Mouse (Mus musculus) A20 (cell line): Measurements from ENCODE around the gene Gm10490.
"Not testable (repeated sequence)": the region's sequence is repeated elsewhere in the genome, so short reads cannot be mapped to it uniquely, and the experiment has no call there.

Experiments
- DNase-seq: peaks from one replicate; pipeline ENCODE4 v3.0.0-alpha.2; 2011; ENCODE audit warnings: low read depth, low spot score

Gm10490 gene

DNA sequence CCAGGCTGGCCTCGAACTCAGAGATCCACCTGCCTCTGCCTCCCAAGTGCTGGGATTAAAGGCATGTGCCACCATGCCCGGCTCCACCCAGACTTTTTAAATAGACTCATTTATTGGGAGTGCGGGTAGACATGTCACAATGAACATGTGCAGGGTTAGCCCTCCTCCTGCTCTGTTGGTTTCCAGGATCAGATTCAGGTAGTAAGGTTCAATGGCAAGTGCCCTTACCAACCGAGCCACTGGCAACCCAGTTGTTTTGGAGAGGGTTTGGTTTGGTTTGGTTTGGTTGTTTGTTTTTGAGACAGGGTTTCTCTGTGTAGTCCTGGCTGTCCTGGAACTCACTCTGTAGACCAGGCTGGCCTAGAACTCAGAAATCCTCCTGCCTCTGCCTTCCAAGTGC lies at the start of gene Gm10490:
Gene Gm10490, plus strand, starts transcription at position 301 of the 400 bp plus-strand sequence.
- not testable (repeated sequence) for DNase-seq

DNA sequence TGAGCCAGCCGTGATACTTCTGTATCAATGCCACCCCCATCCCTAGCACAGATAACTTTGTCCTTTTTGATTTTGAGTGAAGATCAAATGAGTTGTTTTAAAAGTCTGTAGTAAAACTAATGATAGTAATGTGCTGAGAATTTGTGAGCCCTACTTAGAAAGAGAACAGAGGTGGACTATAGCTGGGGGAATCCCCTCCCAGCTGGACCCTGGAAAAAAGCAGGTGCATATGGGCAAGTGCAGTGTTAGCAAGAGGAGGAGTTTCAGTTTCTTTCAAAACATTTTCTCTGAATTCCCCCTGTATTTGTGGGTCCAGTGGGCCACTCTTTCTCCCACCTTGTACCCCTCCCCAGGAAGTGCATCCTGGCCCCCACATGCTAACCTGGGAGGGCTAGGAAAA lies 46.2 kb upstream of the Gm10490 start:
- DNase-seq: peak; percentile 60

DNA sequence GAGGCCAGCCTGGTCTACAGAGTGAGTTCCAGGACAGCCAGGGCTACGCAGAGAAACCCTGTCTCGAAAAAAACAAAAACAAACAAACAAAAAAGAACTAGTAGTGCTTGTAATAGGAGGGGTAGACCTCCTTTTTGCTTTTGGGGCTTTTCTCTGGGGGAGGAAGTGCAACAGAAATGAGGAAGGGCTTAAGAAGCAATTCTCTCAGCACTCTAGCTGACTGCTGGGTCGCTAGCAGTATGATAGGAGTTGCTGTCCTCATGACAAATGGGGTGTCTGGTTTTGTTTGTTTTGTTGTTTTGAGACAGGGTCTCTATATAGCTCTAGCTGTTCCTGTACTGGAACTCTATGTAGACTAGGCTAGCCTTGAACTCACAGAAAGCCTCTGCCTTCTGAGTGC lies 44.8 kb upstream of the Gm10490 start:
- peak; percentile 70 for DNase-seq

DNA sequence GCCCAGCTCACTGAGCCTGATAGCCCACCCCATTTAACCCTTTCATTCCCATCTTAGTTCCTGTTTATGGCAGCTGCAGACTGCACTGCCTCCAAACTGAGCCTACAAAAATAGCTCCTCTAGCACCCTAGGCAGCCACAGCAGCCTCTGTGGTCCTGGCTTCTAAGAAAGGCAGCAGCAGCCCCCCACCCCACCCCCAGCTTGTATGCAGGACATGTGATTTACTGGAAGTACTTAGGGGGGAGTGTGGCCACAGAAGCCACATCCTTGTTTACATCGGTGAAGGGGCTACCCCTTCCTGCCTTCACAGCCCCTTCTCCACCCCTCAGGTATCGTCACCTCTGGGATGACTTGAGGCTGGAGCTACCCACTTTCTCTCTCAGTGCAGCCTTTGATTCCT lies 44.0 kb upstream of the Gm10490 start:
- peak; percentile 68 for DNase-seq

DNA sequence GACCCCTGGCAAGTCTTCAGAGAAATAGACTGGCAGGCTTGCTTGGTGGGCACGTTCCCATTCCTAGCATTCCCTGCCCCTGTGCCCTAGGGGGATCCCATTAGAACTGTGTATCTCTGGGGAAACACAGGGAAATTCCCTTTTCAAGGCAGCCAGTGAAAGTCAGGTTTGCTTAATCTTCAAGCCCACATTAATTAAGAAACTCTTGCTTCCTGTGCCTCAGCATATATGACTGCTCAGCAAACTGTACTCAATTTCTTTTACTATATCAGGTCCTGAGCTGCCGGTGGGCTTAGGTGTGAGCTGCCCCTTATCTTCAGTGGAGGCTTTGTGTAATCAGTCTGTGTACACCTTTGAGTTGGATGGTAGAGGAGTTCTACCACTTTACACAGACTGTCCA lies 43.6 kb upstream of the Gm10490 start:
- peak; percentile 40 for DNase-seq

DNA sequence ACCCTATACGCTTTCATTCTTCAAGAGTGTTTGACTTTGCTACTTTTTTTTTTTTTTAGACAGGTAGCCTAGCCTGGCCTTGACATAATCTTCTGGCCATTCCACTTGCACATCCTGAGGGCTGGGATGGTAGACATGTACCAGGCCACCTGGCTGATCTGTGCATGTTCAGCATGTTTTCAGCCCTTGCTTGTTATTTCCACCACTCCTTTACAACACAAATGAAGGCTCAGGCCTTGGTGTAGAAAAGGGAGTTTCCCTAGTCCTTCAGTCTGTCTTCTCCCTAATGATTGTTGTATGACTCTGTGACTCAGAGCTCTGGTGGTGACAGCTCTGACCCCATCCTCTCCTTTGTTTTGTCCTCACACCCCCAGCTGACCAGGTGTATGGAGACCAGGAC lies 42.2 kb upstream of the Gm10490 start:
- DNase-seq: no peak

DNA sequence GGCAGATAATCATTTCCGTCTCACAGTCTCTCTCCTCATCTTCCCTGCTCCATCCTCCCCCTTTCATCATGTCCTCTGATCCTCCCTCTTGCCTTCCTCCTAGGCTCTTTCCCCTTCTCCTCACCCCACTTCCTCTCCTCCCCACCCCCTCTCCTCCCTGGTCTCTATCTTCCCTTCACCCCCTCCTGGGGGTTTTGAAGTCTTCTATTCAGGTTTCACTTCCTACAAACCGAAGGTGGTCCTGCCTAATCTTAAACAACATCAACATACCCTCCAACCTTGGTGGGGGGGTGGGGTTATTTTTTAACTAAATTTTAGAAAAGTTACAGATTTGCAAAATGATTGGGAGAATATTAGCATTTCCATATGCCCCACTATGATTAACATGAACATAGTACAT lies 40.8 kb upstream of the Gm10490 start:
- peak; percentile 10 for DNase-seq

DNA sequence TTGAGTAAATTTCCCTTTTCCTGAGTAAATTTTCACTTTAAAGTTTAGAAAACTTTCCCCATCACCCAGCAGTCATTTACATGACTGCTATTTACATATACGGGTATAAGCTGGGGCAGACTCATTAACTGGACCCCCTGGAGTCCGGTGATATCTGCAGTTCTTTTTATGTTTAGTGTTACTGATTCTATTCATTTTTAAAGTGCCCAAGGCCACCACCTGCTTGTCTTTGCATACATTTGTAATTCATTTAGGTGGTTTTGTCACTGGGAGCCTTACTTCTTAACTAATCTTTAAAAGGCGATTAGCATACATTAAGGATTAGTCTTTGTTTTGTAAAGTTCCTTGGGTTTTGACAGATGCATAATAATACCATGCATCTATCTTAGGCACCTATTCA lies 39.5 kb upstream of the Gm10490 start:
- DNase-seq: no peak

DNA sequence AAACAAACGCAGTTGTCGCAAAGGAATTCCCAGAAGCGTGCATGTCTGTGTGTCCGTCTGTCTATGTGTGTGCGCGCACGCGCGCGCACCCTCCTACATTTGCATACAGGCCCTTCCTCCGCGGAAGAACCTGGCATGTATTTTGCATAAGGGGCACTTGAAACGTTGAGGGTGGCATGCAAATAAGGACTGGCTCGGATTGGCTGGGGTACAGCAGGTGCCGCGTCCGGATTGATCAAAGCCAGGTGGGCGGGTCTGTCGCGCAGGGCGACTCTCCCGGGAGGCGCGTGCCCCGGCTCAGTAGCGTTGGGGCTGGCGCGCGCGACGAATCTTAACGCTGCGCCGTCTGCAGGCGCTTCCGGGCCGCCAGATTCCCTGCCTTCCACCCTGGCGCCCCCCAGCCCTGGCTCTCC lies 31.3 kb upstream of the Gm10490 start, which contains the start of gene Pim2:
Gene Pim2, plus strand, starts transcription at position 256 of the 413 bp plus-strand sequence.
- DNase-seq: peak; percentile 90

DNA sequence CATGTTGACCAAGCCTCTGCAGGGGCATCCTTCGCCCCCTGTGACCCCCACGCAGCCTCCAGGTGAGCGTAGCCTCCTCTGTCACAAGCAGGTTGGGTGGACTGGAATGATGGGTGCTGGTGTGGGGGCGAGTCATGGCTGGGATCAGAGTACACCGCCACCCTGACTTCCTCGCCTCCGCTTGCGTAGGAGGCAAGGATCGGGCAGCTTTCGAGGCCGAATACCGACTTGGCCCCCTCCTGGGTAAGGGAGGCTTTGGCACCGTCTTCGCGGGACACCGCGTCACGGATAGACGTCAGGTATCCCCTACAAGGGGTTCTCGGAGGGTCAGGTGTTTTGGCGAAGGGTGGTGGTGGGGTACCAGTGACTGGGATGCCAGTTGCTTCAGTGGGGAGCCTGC lies 30.8 kb upstream of the Gm10490 start:
- DNase-seq: peak; percentile 48

DNA sequence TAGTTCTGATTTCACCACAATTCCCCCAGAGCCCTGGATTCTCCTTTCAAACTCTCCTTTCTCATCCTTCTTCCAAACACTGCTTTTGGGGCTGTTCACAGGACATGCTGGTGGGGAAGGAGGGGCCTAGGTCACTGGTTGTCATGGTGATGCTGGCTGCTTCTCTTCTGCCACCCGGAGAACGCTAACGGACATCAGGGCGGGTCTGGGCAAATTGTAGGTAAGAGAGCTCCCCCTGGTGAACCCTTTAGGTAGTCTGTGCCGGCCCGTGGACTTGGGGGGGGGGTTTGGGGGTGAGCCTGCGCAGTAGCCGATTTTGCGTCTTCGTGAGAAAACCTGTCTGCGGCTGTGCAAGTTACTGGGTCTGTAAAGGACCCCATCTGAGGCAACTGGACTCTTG lies 29.5 kb upstream of the Gm10490 start:
- DNase-seq: peak; percentile 88

DNA sequence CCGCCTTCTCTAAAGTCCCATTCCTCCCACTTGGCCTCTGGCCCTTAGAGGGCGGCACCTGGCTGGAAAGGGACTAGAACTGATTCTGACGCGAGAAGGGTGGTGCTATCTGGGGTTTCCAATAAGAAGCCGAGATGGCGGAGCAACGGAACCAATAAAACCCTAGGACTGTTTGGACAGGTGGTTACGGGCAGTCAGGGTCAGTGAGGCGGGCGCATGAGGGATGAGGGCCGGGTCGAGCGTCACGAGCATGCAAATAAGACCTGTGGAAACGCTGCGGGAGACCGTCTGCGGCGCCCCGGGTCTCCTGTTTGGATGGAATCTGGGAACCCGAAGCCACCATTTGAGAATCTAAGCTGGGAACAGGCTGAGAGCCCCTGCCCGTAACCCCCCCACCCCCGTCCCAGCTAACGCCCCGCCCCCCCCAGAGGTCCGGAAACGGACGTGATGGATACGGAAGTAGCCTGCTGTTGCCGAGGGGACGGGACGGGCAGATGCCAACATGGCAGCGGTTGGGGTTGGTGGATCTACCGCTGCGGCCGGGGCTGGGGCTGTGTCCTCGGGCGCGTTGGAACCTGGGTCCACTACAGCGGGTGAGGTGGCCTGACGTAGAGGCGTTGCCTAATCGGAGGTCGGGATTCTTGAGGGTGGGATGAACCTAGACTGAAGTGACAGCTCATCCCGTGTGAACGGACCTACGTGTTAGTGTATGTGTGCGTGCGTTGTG lies 25.3 kb upstream of the Gm10490 start, which contains the start of gene Slc35a2:
Gene Slc35a2, plus strand, starts transcription at position 188 of the 727 bp plus-strand sequence.
- peak; percentile 89 for DNase-seq

DNA sequence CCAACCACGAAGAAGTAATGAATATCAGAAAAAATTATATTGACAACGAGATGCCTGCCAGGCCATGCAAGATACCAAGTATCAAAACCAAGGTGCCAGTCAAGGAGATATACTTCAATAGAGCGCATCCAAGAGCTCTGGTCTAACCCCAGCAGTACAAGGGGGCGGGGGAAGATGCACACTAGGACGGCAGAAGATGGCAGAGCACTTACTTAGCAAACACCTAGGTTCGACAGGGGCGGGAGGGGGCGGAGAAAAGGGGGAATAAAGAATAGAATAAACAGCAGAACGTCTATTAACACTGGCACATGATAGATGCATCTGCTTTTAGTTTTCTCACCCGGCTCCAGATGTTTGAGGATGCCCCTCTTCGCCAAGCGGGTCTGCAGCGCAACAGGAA lies 11.1 kb upstream of the Gm10490 start:
- DNase-seq: peak; percentile 63

DNA sequence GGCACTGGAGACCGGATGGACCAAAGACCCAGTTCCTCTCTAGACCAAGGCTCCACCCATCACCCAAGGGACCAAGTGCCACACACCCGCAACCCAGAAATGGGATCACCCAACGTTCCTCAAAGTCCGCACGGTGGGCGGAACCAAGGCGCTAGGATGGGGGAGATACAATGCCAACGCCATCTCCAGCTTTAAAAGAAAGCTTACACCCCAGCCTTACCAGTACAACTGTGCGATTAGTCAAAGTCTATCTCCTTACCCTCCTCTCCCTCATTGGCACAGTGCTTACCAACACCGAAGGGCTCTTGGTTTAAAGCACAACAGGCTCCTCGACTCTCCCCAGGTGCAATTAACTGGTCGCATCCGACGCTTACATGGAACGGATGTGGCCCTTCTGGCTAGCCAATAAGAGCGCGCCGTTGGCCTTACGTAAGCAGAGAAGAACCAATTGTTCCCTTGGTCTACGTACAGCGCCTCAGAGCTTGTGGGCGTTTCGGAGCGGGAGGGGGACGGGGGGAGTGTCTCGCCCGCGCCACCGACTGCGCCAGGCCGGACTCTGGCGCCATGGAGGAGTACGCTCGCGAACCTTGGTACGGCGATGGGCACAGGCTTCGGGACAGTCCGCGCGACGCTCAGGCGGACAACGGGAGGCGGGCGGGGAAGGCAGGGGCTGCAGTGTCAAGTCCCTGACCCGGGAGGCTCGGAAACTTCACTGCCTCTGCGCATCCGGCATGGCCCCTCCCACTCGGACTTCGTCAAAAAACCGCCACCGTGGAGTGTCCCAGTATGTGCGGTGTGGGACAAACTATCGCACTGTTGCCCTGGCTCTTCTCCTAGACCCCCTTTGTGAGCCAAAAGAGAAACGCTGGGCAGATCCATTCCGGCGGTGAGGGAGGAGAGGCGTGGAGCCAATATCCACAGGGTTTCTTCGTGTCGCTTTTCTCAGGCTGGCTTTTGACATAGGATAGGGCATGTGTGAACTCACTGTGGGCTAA lies 10.2 kb upstream of the Gm10490 start, which contains the start of the genes Pqbp1 and Timm17b:
Gene Pqbp1, minus strand, starts transcription at position 390 of the 995 bp plus-strand sequence.
Gene Timm17b, plus strand, starts transcription at position 478 of the 995 bp plus-strand sequence.
- peak; percentile 94 for DNase-seq

DNA sequence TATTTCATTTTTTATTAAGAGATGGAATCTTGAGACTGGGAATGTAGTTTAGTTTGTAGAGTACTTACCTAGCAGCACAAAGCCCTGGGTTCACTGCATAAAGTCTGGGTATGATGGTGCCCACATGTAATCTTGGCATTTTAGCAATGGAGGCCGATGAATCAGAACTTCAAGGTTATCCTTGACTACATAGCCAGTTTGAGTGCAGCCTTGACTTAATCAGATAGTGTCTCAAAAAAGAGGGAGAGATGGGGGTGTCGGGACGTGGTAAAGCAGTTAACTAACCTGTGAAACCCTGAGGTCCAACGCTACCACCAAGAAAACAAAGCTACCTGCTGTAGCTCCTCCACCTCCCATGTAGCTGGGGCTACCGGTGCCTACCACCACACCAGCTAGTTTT lies 4.9 kb upstream of the Gm10490 start:
- no peak for DNase-seq

DNA sequence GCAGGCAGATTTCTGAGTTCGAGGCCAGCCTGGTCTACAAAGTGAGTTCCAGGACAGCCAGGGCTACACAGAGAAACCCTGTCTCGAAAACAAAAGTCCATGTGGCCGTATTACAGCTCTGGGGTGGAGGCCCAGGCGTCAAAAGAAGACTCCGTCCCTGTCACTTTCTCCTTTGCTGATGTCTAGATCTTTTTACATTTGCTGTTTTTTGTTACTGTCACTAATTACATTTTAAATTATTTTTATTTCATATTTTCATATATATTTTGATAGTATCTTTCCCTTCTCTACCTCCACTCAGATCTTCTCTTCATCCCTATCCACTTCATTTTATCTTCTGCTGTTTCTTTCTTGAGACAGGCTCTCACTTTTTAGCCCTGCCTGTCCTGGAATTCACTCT lies 1.6 kb upstream of the Gm10490 start, which contains the start of gene Gm10491:
Gene Gm10491, minus strand, starts transcription at position 101 of the 400 bp plus-strand sequence.
- DNase-seq: no peak

DNA sequence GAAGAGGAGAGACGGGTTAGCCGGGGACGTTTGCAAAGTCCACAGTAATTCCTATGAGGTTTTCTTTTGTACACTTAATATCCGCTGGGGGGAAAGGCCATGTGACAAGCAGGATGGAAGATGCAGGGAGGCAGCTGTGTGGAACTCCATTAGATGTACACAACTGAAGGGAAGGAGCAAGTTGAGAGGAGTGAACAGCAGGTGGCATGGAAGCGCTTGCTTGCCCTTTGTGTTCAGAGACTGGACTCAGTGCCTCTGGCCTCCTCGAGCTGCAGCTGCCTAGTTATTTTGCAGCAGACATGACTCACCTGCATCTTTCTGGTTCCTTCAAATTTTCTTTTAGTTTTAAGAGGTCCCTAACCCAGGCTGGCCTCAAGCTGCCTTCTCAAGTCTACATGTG lies 1.1 kb downstream of the Gm10490 start:
- DNase-seq: no peak

DNA sequence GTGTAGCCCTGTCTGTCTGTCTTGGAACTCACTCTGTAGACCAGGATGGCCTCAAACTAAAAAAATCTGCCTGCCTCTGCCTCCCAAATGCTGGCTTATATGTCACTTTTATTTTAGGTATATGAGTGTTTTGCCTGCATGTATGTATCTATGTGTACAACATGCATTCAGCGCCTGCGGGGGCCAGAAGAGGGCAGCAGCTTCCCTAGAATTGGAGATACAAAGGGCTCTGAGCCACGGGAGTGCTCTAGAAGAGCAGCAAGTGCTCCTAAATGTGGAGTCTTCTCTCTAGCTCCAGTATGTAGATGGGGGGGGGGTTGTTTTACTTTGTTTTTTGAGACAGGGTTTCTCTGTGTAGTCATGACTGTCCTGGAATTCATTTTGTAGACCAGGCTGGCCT lies 6.3 kb downstream of the Gm10490 start:
- DNase-seq: peak; percentile 7

DNA sequence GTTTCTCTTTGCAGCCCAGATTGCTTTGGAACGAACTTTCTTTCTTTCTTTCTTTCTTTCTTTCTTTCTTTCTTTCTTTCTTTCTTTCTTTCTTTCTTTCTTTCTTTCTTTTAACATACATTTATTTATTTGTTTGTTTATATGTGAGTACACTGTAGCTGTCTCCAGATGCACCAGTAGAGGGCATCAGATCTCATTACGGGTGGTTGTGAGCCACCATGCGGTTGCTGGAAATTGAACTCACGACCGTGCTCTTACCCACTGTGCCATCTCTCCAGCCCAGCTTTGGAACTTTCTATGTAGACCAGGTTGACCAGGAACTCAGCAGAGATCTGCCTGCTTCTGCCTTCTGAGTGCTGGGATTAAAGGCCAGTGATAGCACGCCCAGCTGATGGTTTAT lies 8.6 kb downstream of the Gm10490 start:
- peak; percentile 22 for DNase-seq

DNA sequence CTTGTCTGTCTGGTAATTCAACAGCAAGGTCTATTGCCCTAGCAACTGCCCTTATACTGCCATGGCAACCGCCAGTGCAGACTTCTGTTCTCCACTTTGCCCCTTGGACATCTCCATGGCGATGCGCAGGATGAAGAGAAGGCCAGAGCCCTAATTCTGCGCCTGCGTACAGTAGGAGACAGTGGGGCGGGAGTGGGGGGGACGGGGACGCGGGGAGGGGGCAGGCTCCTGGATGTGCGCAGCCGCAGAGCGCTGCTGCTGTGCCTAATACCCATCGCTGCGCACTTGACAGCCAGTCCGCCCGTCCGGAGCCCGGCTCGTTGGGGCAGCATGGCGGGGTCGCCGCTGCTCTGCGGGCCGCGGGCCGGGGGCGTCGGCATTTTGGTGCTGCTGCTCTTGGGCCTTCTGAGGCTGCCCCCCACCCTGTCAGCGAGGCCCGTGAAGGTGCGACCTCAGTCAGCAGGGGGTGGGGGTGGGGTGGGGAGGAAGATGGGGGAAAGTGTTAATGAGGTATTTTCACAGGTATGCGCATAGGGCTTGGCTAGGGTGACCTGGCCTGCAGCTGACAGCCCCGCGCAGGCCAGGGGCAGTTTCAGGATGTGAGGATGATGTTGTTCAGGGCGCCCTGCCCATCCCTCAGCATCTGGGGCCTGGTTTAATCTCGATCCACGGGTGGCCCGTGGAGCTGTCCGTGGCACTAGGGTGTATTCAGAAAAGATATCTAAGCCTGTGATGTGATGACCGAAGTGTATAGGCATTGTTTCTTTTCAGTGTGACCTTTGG lies 10.4 kb downstream of the Gm10490 start, which contains the start of gene Pcsk1n:
Gene Pcsk1n, plus strand, starts transcription at position 222 of the 783 bp plus-strand sequence.
- no peak for DNase-seq

DNA sequence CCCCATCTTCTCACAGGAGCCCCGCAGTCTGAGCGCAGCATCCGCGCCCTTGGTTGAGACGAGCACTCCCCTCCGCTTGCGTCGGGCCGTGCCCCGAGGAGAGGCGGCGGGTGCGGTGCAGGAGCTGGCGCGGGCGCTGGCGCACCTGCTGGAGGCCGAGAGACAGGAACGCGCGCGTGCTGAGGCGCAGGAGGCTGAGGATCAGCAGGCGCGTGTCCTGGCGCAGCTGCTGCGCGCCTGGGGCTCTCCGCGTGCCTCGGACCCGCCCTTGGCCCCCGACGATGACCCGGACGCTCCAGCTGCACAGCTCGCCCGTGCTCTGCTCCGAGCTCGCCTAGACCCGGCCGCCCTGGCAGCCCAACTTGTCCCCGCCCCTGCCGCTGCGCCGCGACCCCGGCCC lies 12.7 kb downstream of the Gm10490 start:
- no peak for DNase-seq
